Mouse (Mus musculus) spleen, adult 2 months (tissue): ENCODE data around the gene Pakap.

Experiments used
- CTCF ChIP-seq: fragments of 200-500 bp; IDR thresholded peaks from 2 replicates; pipeline ENCODE4 v1.5.1; 2011; ENCODE audit warnings: mild to moderate bottlenecking, inconsistent platforms; ENCODE audit not compliant: insufficient read depth, insufficient read length, insufficient replicate concordance; ENCODE audit errors: extremely low read depth
- POLR2A ChIP-seq: fragments of 200-500 bp; IDR thresholded peaks from 2 replicates; pipeline ENCODE4 v1.6.1; 2011; ENCODE audit warnings: low read depth, low read length, inconsistent platforms

DNA sequence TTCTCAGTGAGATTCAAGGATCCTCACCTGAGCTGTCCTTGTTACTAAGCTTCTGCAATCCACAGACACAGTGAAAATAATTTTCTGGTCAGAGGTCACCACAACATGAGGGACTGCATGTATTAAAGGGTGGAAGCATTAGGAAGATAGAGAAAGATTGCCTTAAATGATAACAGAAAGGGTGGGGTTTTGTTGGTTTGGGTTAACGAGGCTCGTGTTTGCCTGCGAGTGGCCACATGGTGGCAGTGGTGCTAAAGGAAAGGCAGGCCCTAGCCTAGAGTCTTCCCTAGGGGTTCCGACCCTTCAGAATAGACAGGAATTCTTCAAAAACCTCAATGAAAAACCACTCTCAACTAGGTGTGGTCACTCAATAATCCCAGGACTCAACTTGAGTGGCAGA is 333.2 kb downstream of the Pakap start:
- peak; percentile 57; the same call in 1 of the 2 replicates for TF ChIP-seq CTCF
- no peak for TF ChIP-seq POLR2A
